Mouse (Mus musculus): ENCODE measurements around the gene Itih1. TPM values are rescaled to one million over a fixed set of nuclear protein-coding genes. Genes with fewer than 3 reads are reported as not detected.

The Itih1 gene
- polyA plus RNA-seq (2016; fragmentation: Nextera tagmentation; extraction: Ambion mirVana) = 20.1 and 21.2 TPM in 2 replicates

DNA sequence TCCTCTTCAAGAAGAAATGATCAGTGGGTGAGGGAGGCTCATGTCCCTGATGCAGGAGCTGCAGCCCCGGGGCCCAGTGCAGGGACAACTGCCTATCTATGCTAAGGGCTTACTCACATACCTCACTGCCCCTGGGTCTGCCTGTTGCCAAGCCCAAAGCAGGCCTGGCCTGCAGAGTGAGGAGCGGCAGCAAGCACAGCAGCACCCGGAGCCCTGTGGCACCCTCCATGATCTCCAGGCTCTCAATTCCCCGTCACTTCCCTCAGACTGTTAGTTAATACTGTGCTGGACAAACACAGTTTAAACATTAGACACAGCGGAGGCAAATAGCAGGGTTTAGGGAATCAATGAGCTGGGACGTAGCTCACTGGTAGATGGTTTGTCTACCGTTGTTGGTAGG, at the start of gene Itih1:
Gene Itih1 (minus strand): TSS at position 252 of the 400 bp plus-strand sequence.
- 58% methylated on average over 7 of the region's 7 CpGs for WGBS (ENCODE audit: insufficient replicate concordance)
- no peaks in the 10 kb centered on the region for H3K9me3 ChIP-seq (replicated peaks)

DNA sequence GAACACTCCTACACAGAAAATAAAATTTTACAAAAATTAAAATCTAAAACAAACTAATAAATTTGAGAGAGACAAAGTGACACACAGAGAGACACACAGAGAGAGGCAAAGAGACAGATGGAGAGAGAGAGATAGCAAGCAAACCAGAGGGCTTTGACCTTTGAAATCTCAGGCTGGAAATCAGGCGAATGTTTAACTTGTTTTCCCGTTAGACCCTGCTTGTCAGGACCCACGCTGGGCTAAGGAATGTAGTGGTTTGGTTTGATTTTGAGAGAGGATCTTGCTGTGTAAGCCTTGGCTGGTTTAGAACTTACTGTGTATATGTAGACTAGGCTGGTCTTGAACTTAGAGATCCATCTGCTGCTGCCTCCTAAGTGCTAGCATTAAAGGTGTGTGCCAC, 33.1 kb upstream of the Itih1 start:
- no peak overlapping the region for H3K9ac ChIP-seq
- no peak overlapping the region for H3K4me3 ChIP-seq
- 60% methylated on average over 3 of the region's 3 CpGs for WGBS (ENCODE audit: insufficient replicate concordance)
- no peaks in the 10 kb centered on the region for H3K4me1 ChIP-seq
- H3K9me3 ChIP-seq (replicated peaks) = no peaks in the 10 kb centered on the region
- H3K36me3 ChIP-seq = peaks cover 20% of the 10 kb centered on the region
- no peaks in the 10 kb centered on the region for H3K27me3 ChIP-seq (replicated peaks)
- no peak overlapping the region for H3K4me2 ChIP-seq
- peak overlapping the region; percentile 53; the same call in 1 of the 2 replicates for H3K27ac ChIP-seq
- ATAC-seq = 0 out of 2 replicates have a peak, but pooled peaks have one; percentile 24

More for the DNA sequence above, at the start of gene Itih1:
- ATAC-seq = peak; percentile 26; the same call in 1 of the 2 replicates
- Histone ChIP-seq H3K9ac (no peak within 1 kb of the TSS), H3K36me3 (no peaks in the 10 kb centered on the region), H3K4me1 (0 out of 2 replicates have a peak, but pooled peaks cover 5% of the 10 kb centered on the region), H3K4me3 (peak within 1 kb of the TSS; percentile 4; the same call in 1 of the 2 replicates), H3K27ac (peak within 1 kb of the TSS; percentile 68), H3K27me3 (replicated peaks) (peaks cover 16% of the 10 kb centered on the region), H3K4me2 (peak within 1 kb of the TSS; percentile 36)

DNA sequence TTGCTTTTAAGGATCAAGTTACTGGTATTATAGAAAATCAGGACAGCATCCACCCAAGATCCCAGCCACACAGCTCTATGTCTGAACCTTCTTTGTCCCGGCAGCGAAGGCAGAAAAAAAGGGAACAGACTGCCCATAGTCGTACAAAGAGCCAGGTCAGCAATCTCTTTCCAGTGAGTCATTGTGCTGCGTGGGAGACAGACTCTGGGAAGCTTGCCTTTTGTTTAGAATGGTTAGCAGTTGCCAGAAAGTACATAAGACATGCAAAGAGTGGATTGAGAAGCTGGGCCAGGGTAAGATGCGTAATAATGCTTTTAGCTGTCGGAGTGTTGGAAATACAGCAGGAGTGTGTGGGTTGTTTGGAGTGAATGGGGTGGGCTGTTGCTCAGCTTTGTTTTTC, 31.1 kb upstream of the Itih1 start:
- no peak overlapping the region for H3K4me3 ChIP-seq
- H3K9me3 ChIP-seq (replicated peaks) = no peaks in the 10 kb centered on the region
- H3K4me1 ChIP-seq = no peaks in the 10 kb centered on the region
- H3K36me3 ChIP-seq = peaks cover 22% of the 10 kb centered on the region
- WGBS (ENCODE audit: insufficient replicate concordance) = 67% methylated on average over 6 of the region's 6 CpGs
- H3K27ac ChIP-seq = no peak overlapping the region
- ATAC-seq = no peak
- H3K27me3 ChIP-seq (replicated peaks) = no peaks in the 10 kb centered on the region
- no peak overlapping the region for H3K9ac ChIP-seq
- H3K4me2 ChIP-seq = no peak overlapping the region

DNA sequence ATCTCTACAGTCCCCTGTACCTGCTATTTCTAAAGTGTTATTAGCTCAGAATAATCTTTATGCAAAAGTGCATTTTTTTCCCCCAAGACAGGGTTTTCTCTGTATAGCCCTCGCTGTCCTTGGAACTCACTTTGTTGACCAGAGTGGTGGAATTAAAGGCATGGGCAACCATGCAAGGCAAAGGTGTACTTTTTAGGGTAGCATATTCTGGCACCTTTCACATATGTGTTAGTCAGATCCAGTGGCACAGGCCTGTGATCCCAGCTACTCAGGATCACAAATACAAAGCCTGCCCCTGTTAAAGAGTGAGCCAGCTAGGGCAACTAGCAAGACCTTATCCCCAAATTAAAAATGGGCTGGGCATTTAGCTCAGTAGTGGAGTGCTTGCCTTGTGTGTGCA, 17.3 kb upstream of the Itih1 start:
- H3K27me3 ChIP-seq (replicated peaks) = no peaks in the 10 kb centered on the region
- H3K9ac ChIP-seq = no peak overlapping the region
- no peak overlapping the region for H3K4me3 ChIP-seq
- peaks cover 15% of the 10 kb centered on the region; the same call in 1 of the 2 replicates for H3K36me3 ChIP-seq
- ATAC-seq = no peak
- no peaks in the 10 kb centered on the region for H3K9me3 ChIP-seq (replicated peaks)
- no peaks in the 10 kb centered on the region; the same call in 1 of the 2 replicates for H3K4me1 ChIP-seq
- 76% methylated on average over 1 of the region's 1 CpGs for WGBS (ENCODE audit: insufficient replicate concordance)
- no peak overlapping the region for H3K4me2 ChIP-seq
- no peak overlapping the region for H3K27ac ChIP-seq

DNA sequence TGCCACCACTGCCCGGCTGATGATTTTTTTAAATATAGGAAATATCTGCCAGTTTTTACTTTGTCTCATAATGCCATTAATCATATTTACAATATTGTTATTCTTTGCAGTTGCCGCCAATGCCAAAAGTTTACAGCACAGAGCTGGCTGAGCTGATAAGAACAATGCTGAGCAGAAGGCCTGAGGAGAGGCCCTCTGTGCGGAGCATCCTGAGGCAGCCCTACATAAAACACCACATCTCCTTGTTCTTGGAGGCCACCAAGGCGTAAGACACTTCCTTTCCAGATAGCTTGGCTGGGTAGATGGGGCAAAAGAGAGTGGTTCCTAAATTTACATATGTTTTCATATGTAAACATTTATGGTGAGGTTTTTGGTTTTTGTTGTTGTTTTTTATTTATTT, 15.9 kb upstream of the Itih1 start:
- WGBS (ENCODE audit: insufficient replicate concordance) = 71% methylated on average over 4 of the region's 4 CpGs
- ATAC-seq = no peak
- no peak overlapping the region for H3K4me2 ChIP-seq
- no peaks in the 10 kb centered on the region for H3K9me3 ChIP-seq (replicated peaks)
- no peaks in the 10 kb centered on the region for H3K27me3 ChIP-seq (replicated peaks)
- H3K4me3 ChIP-seq = no peak overlapping the region
- peaks cover 22% of the 10 kb centered on the region; the same call in 1 of the 2 replicates for H3K36me3 ChIP-seq
- H3K9ac ChIP-seq = no peak overlapping the region
- no peak overlapping the region for H3K27ac ChIP-seq
- H3K4me1 ChIP-seq = no peaks in the 10 kb centered on the region; the same call in 1 of the 2 replicates

DNA sequence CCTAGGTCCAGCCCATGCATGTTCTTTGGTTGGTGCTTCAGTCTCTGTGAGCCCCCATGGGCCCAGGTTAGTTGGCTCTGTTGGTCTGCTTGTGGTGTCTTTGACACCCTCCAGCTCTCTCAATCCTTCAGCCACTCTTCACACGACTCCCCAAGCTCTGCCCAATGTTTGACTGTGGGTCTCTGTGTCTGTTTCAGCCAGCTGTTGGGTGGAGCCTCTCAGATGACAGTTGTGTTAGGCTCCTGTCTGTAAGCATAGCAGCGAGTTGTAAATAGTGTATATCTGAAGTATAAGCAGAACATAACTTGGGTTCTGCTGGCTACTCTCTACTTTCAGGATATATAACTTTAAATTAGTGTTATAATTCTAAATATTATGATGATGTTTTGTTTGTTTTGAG, 15.4 kb upstream of the Itih1 start:
- no peak overlapping the region for H3K4me3 ChIP-seq
- no peak for ATAC-seq
- peaks cover 22% of the 10 kb centered on the region; the same call in 1 of the 2 replicates for H3K36me3 ChIP-seq
- WGBS (ENCODE audit: insufficient replicate concordance) = 58% methylated on average over 2 of the region's 2 CpGs
- 0 out of 2 replicates have a peak overlapping the region, but pooled peaks have one; percentile 1 for H3K27ac ChIP-seq
- H3K4me2 ChIP-seq = no peak overlapping the region
- no peaks in the 10 kb centered on the region for H3K9me3 ChIP-seq (replicated peaks)
- H3K9ac ChIP-seq = no peak overlapping the region
- no peaks in the 10 kb centered on the region for H3K27me3 ChIP-seq (replicated peaks)
- no peaks in the 10 kb centered on the region; the same call in 1 of the 2 replicates for H3K4me1 ChIP-seq

DNA sequence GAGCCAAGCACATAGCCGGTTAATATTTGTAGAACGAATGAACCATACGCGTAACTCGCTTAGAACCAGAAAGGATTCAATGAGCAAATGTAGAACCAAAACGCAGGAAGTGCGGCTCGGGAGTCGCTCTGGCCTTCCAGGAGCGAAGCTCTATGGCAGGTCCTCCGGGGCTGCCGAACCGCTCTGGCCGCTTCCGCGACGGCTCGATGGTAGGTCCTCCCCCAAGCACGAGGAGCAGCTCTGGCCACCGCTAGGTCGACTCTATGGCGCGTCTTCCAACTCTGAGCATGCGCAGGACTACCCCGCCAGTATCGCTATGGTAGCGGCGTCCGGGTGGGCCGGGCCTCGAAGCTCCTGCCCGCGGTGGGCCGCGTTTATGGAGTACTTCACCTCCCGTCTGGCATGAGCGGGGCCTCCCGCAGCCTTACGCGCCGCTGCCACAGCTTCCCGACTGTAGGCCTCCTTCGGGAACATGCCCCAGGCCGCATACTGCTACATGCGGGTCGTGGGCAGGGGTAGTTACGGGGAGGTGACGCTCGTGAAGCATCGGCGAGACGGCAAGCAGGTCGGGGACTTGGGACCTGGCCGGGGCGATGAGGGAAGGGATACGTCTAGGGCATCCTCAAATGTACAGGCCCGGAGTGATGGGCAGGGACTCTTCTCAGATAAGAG, 8.2 kb upstream of the Itih1 start, which contains the start of gene Nek4:
Gene Nek4 (plus strand): TSS at position 224 of the 672 bp plus-strand sequence.
- Histone ChIP-seq H3K36me3 (peaks cover 9% of the 10 kb centered on the region; the same call in 1 of the 2 replicates), H3K9ac (peak within 1 kb of the TSS; percentile 84), H3K27ac (peak within 1 kb of the TSS; percentile 78), H3K9me3 (replicated peaks) (no peaks in the 10 kb centered on the region), H3K4me1 (peaks cover 19% of the 10 kb centered on the region), H3K4me2 (peak within 1 kb of the TSS; percentile 97), H3K27me3 (replicated peaks) (peaks cover 3% of the 10 kb centered on the region), H3K4me3 (peak within 1 kb of the TSS; percentile 83)
- WGBS (ENCODE audit: insufficient replicate concordance) = under 1% methylated on average over 57 of the region's 57 CpGs
- ATAC-seq = peak; percentile 99

DNA sequence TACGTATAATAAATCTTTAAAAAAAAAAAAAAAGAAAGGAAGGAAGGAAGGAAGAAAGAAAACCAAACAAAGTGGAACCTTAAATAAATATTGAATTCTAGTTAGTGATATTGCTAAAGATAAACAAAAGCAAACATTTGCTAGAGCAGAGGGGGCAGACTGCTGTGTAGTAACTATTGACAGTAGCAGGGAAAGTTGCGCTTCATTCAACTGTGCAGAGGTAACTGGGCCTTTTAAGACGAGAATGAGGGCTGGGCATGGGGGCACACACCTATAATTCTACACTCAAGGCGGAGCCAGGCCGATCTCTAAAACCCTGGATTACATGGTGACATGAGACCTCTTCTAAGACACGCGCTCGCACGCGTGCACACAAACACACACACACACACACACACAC, 6.9 kb upstream of the Itih1 start:
- no peak overlapping the region for H3K4me3 ChIP-seq
- WGBS (ENCODE audit: insufficient replicate concordance) = 90% methylated on average over 10 of the region's 10 CpGs
- H3K4me1 ChIP-seq = peaks cover 19% of the 10 kb centered on the region
- peaks cover 5% of the 10 kb centered on the region; the same call in 1 of the 2 replicates for H3K36me3 ChIP-seq
- peaks cover 12% of the 10 kb centered on the region for H3K27me3 ChIP-seq (replicated peaks)
- H3K27ac ChIP-seq = 0 out of 2 replicates have a peak overlapping the region, but pooled peaks have one; percentile 56
- H3K9me3 ChIP-seq (replicated peaks) = no peaks in the 10 kb centered on the region
- no peak for ATAC-seq
- H3K4me2 ChIP-seq = no peak overlapping the region; the same call in 1 of the 2 replicates
- no peak overlapping the region for H3K9ac ChIP-seq

DNA sequence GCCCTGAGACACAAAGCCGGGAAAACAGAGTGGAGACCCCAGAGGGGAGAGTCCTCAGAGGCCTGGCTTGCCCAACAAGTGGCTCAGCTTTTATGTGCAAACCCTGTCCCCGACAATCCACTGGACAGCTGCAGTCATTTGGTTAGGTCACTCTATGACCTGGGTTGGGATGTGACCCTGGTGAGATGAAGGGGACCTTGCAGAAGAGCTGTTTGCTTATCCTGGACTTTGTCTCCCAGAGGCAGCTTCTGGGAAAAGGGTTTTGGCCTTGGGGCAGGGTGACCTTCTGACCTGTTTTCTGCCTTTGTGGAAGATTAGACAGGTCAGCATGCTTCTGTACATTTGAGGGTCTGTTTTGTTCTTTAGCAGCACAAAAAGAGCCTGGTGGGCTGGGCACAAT, 1.7 kb upstream of the Itih1 start:
- ATAC-seq = peak; percentile 73
- no peak overlapping the region for H3K4me3 ChIP-seq
- H3K9ac ChIP-seq = no peak overlapping the region
- H3K27me3 ChIP-seq (replicated peaks) = peaks cover 16% of the 10 kb centered on the region
- H3K4me1 ChIP-seq = 0 out of 2 replicates have a peak, but pooled peaks cover 5% of the 10 kb centered on the region
- H3K36me3 ChIP-seq = no peaks in the 10 kb centered on the region
- peak overlapping the region; percentile 68 for H3K27ac ChIP-seq
- no peak overlapping the region for H3K4me2 ChIP-seq
- H3K9me3 ChIP-seq (replicated peaks) = no peaks in the 10 kb centered on the region
- WGBS (ENCODE audit: insufficient replicate concordance) = 60% methylated on average over 2 of the region's 2 CpGs

DNA sequence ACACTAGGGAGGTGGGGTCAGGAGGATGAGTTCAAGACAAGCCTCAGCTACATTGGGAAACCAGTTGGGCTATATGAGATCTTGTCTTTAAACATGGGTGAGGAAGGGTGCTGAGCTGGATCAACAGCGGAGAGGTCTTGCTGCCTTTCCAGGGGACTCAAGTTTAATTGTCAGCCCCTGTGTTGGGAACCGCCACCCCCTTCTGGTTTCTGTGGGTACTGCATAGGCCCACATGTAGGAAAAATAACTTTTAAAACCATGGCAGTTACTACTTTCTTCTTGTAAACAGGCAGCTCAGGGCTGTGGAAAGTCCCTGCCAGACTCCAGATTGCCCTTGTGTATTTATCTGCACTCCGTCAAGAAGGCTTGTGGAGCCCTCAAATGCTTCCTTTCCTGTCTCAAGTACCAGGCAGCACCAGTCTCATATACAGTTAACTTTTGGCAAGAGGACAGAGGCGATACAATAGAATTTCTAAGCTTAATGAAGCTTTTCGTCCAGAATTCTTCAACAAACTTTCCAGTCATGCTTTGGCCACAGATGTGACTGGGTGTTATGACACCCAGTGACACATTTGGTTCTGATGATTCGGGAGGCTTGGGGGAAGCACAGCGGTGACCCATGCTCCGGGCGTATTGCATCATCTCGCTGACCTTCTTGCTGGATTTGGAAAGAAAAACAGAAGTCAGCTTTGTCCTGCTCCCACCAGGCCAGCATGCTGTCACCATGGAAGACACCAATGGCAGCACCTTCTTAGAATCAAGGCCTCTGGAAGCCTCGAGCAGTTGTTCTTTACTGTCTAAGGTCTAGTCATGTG, 978 bp upstream of the Itih1 start:
- no peak overlapping the region for H3K4me2 ChIP-seq
- H3K27ac ChIP-seq = peak overlapping the region; percentile 68
- H3K4me1 ChIP-seq = 0 out of 2 replicates have a peak, but pooled peaks cover 5% of the 10 kb centered on the region
- H3K4me3 ChIP-seq = no peak overlapping the region
- no peaks in the 10 kb centered on the region for H3K9me3 ChIP-seq (replicated peaks)
- WGBS (ENCODE audit: insufficient replicate concordance) = 53% methylated on average over 11 of the region's 11 CpGs
- no peak overlapping the region for H3K9ac ChIP-seq
- H3K27me3 ChIP-seq (replicated peaks) = peaks cover 16% of the 10 kb centered on the region
- H3K36me3 ChIP-seq = no peaks in the 10 kb centered on the region
- ATAC-seq = peak; percentile 33; the same call in 1 of the 2 replicates

DNA sequence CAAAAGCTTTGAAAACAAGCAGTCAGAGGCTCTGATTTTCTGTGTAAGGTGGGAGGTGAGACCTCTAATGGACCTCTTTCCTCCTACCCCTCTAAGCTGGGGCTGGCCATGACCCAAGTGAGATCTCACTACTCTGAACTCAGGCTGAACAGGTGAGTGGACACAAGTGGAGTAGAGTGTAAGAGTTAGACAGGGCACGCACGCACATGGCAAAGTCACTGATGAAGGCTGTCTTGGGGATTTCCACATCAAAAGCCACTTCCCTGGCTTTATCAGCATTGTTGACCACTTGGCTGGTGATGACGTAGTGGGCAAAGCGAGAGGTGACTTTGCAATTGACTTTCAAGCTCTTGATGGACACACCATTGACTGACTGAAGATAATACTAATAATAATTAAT, 835 bp downstream of the Itih1 start:
- ATAC-seq = no peak
- Histone ChIP-seq H3K36me3 (no peaks in the 10 kb centered on the region), H3K27ac (no peak overlapping the region), H3K27me3 (replicated peaks) (peaks cover 16% of the 10 kb centered on the region), H3K9me3 (replicated peaks) (no peaks in the 10 kb centered on the region), H3K4me3 (no peak overlapping the region), H3K4me2 (no peak overlapping the region), H3K4me1 (0 out of 2 replicates have a peak, but pooled peaks cover 5% of the 10 kb centered on the region), H3K9ac (no peak overlapping the region)
- 61% methylated on average over 4 of the region's 4 CpGs for WGBS (ENCODE audit: insufficient replicate concordance)

Data from liver, embryonic 12.5 days (tissue).